Mouse (Mus musculus): Measurements from ENCODE around the gene Hipk2.

The Hipk2 gene

GRCm38 (mm10) chr6:38795096-38795816 lies 80.7 kb downstream of the Hipk2 start:
- DNase-seq (ENCODE audit: low read depth, low spot score) = no peak

GRCm38 (mm10) chr6:38792966-38793365 lies 83.0 kb downstream of the Hipk2 start:
- no peak for DNase-seq (ENCODE audit: low read depth, low spot score)

GRCm38 (mm10) chr6:38789221-38789810 lies 86.6 kb downstream of the Hipk2 start:
- no peak for DNase-seq (ENCODE audit: low read depth, low spot score)

GRCm38 (mm10) chr6:38787811-38788509 lies 88.0 kb downstream of the Hipk2 start:
- DNase-seq (ENCODE audit: low read depth, low spot score) = no peak

- no peak for DNase-seq (ENCODE audit: low read depth, low spot score)
Observed at GRCm38 (mm10) chr6:38787134-38787533, 88.8 kb downstream of the Hipk2 start.

GRCm38 (mm10) chr6:38785747-38786146 lies 90.2 kb downstream of the Hipk2 start:
- no peak for DNase-seq (ENCODE audit: low read depth, low spot score)

- DNase-seq (ENCODE audit: low read depth, low spot score) = no peak
Observed at GRCm38 (mm10) chr6:38779411-38779810, 96.6 kb downstream of the Hipk2 start.

GRCm38 (mm10) chr6:38778887-38779286 lies 97.1 kb downstream of the Hipk2 start:
- DNase-seq (ENCODE audit: low read depth, low spot score) = no peak

- DNase-seq (ENCODE audit: low read depth, low spot score) = no peak
Observed at GRCm38 (mm10) chr6:38776000-38776584, 99.9 kb downstream of the Hipk2 start.

- DNase-seq (ENCODE audit: low read depth, low spot score) = no peak
Observed at GRCm38 (mm10) chr6:38772836-38773518, 103.0 kb downstream of the Hipk2 start.

- no peak for DNase-seq (ENCODE audit: low read depth, low spot score)
Observed at GRCm38 (mm10) chr6:38771061-38771667, 104.8 kb downstream of the Hipk2 start.

GRCm38 (mm10) chr6:38769627-38770026 lies 106.3 kb downstream of the Hipk2 start:
- no peak for DNase-seq (ENCODE audit: low read depth, low spot score)

GRCm38 (mm10) chr6:38762588-38763265 lies 113.2 kb downstream of the Hipk2 start:
- DNase-seq (ENCODE audit: low read depth, low spot score) = no peak

- no peak for DNase-seq (ENCODE audit: low read depth, low spot score)
Observed at GRCm38 (mm10) chr6:38762006-38762405, 114.0 kb downstream of the Hipk2 start.

GRCm38 (mm10) chr6:38760911-38761706 lies 114.9 kb downstream of the Hipk2 start:
- DNase-seq (ENCODE audit: low read depth, low spot score) = no peak

- no peak for DNase-seq (ENCODE audit: low read depth, low spot score)
Observed at GRCm38 (mm10) chr6:38759922-38760620, 115.9 kb downstream of the Hipk2 start.

GRCm38 (mm10) chr6:38759186-38759585 lies 116.8 kb downstream of the Hipk2 start:
- no peak for DNase-seq (ENCODE audit: low read depth, low spot score)

GRCm38 (mm10) chr6:38757597-38757996 lies 118.4 kb downstream of the Hipk2 start:
- no peak for DNase-seq (ENCODE audit: low read depth, low spot score)

GRCm38 (mm10) chr6:38756968-38757367 lies 119.0 kb downstream of the Hipk2 start:
- no peak for DNase-seq (ENCODE audit: low read depth, low spot score)

All from ES-CJ7 (cell line).